Mouse (Mus musculus): ENCODE results near the gene Fam241a.

GRCm38 (mm10) chr3:127874254-127874883, 21.8 kb downstream of the Fam241a start:
- TF ChIP-seq CTCF (IDR thresholded peaks at IDR 0.05; ENCODE audit: control insufficient read depth, insufficient read depth, insufficient replicate concordance, low read depth, low read length) (no peak), POLR2A (IDR thresholded peaks at IDR 0.05; ENCODE audit: control insufficient read depth, low read depth, low read length) (no peak)

Data from testis, adult 2 months (tissue).